Comparison of ENCODE assay signal across 8 mouse cellular contexts in the genomic region with DNA sequence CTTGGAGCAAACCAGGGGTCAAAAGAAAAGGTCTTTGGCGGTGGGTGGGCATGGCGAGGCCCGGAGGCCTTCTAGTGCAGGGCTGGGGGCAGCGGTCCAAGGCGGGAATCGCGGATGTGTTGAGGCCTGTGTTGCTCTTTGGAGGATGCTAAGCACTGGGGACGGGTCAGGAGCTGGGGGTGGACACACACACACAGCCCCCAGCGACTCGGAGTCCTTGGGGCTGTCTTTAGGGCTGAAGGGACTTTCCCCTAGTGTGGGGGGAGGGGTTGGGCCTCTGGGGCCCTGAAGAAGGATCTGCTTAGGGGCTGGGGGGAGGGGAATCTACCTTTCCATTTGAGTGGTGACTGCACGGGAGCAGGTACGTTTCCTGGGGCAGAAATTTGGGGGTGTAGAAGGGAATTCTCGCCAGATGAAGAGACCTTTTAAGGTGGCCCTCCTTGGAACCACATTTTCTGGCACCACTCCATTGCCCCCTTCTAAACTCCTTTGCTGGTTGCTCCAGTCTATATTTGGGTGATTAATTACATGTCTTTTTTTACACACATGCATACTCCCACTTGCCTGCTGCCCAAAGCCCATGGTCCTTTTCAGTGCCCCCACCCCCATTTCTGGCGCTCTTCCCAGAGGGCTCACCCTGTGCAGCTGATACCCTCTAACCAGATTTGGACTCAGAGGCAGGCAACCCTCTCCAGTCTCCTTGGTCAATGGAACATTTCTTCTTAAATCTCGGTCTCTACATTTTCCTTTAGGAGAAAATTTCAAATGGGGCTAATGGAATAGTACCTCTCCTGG. TPM values are rescaled to one million over a fixed set of nuclear protein-coding genes. Genes with fewer than 3 reads are reported as not detected.
A peak's percentile ranks its signal among the peaks of the same experiment; 100 is the strongest.
DNase-seq lines count a peak whose midpoint lies in the region; ATAC-seq and TF ChIP-seq lines count a peak whose summit lies in the region.

No protein-coding gene starts in this region.

- TF ChIP-seq CTCF in cerebellum, adult 2 months (IDR thresholded peaks at IDR 0.05; ENCODE audit: borderline replicate concordance, insufficient read depth, low read depth, low read length): no peak

- H3K27me3 ChIP-seq in cerebellum, adult 2 months (ENCODE audit: control insufficient read depth, insufficient read depth, low read length): no peaks in the 10 kb centered on the region
- no peaks in the 10 kb centered on the region; the same call in 1 of the 2 replicates for H3K27me3 ChIP-seq in heart, embryonic 10.5 days (ENCODE audit: insufficient read depth, poor library complexity, severe bottlenecking)
- H3K27me3 ChIP-seq in midbrain, embryonic 11.5 days (ENCODE audit: control insufficient read depth, insufficient read depth, low read length): peaks cover 2% of the 10 kb centered on the region; the same call in 1 of the 2 replicates

- H3K4me1 ChIP-seq in cerebellum, adult 2 months (ENCODE audit: control insufficient read depth, insufficient read depth, low read length): no peaks in the 10 kb centered on the region; the same call in 1 of the 2 replicates
- no peaks in the 10 kb centered on the region; the same call in 1 of the 2 replicates for H3K4me1 ChIP-seq in heart, embryonic 10.5 days
- no peaks in the 10 kb centered on the region for H3K4me1 ChIP-seq in midbrain, embryonic 11.5 days (ENCODE audit: control insufficient read depth, insufficient read depth, low read length)

- H3K9me3 ChIP-seq in heart, embryonic 10.5 days: no peaks in the 10 kb centered on the region
- H3K9me3 ChIP-seq in midbrain, embryonic 11.5 days (ENCODE audit: control insufficient read depth, low read length): no peaks in the 10 kb centered on the region

- no peaks in the 10 kb centered on the region for H3K36me3 ChIP-seq in heart, embryonic 10.5 days
- H3K36me3 ChIP-seq in midbrain, embryonic 11.5 days (ENCODE audit: control insufficient read depth, insufficient read depth, low read length): no peaks in the 10 kb centered on the region

- H3K4me2 ChIP-seq in midbrain, embryonic 11.5 days: peak overlapping the region; percentile 55

- TF ChIP-seq POLR2A in cerebellum, adult 2 months (IDR thresholded peaks at IDR 0.05; ENCODE audit: borderline replicate concordance, insufficient read depth, low read length): no peak

- peak overlapping the region; percentile 100 for H3K4me3 ChIP-seq in cerebellum, adult 2 months (replicated peaks; ENCODE audit: insufficient read depth, low read depth, low read length)
- H3K4me3 ChIP-seq in heart, embryonic 10.5 days: peak overlapping the region; percentile 69
- H3K4me3 ChIP-seq in midbrain, embryonic 11.5 days (ENCODE audit: low read depth, low read length): peak overlapping the region; percentile 54

- peak overlapping the region; percentile 75 for H3K9ac ChIP-seq in midbrain, embryonic 11.5 days (ENCODE audit: low read length)

- ATAC-seq in midbrain, embryonic 11.5 days (ENCODE audit: low FRiP score): peak; percentile 80

- peak overlapping the region; percentile 75 for H3K27ac ChIP-seq in cerebellum, adult 2 months (ENCODE audit: insufficient read depth, low read length)
- peak overlapping the region; percentile 87 for H3K27ac ChIP-seq in heart, embryonic 10.5 days
- no peak overlapping the region for H3K27ac ChIP-seq in midbrain, embryonic 11.5 days (ENCODE audit: low read depth, low read length)

- peak; percentile 21 for DNase-seq in embryo, embryonic 10 days (ENCODE audit: low spot score)
- DNase-seq in embryo, embryonic 9.5 days (ENCODE audit: extremely low spot score): no peak
- DNase-seq in A20 (ENCODE audit: low read depth, low spot score): peak; percentile 59
- no peak for DNase-seq in cerebellum, adult 2 months
- peak; percentile 72 for DNase-seq in heart, embryonic 10.5 days (ENCODE audit: low spot score)
- DNase-seq in kidney, postnatal 36 days: peak; percentile 2 to 32
- DNase-seq in midbrain, embryonic 11.5 days (ENCODE audit: low spot score, missing footprints): no peak
- no peak for DNase-seq in yolk sac, embryonic 10.5 days (ENCODE audit: low spot score)

- WGBS in cerebellum, adult 2 months: 15% methylated on average over 15 of the region's 15 CpGs
- WGBS in heart, embryonic 10.5 days: 29% methylated on average over 15 of the region's 15 CpGs
- WGBS in midbrain, embryonic 11.5 days: 22% methylated on average over 15 of the region's 15 CpGs

RNA-seq across cellular contexts. Expression of a gene that starts 0.7 kb away (rescaled TPM):
- 20.1 and 20.6 TPM in 2 replicates for polyA plus RNA-seq in cerebellum, adult 2 months (2012; rRNA removed)
- polyA plus RNA-seq in heart, embryonic 10.5 days (2016; fragmentation: Nextera tagmentation; extraction: Ambion mirVana): 12.7 and 13.6 TPM in 2 replicates
- 15.9 and 17.7 TPM in 2 replicates for polyA plus RNA-seq in midbrain, embryonic 11.5 days (2014; fragmentation: Nextera tagmentation; extraction: Ambion mirVana)

RNA-seq across cellular contexts. Expression of a gene that starts 6.5 kb away (rescaled TPM):
- not detected in 2 replicates for polyA plus RNA-seq in cerebellum, adult 2 months (2012; rRNA removed)
- polyA plus RNA-seq in heart, embryonic 10.5 days (2016; fragmentation: Nextera tagmentation; extraction: Ambion mirVana): not detected in 2 replicates
- not detected in 2 replicates for polyA plus RNA-seq in midbrain, embryonic 11.5 days (2014; fragmentation: Nextera tagmentation; extraction: Ambion mirVana)

RNA-seq across cellular contexts. Expression of a gene that starts 50.4 kb away (rescaled TPM):
- polyA plus RNA-seq in cerebellum, adult 2 months (2012; rRNA removed): not detected in 2 replicates
- not detected in 2 replicates for polyA plus RNA-seq in heart, embryonic 10.5 days (2016; fragmentation: Nextera tagmentation; extraction: Ambion mirVana)
- not detected in 2 replicates for polyA plus RNA-seq in midbrain, embryonic 11.5 days (2014; fragmentation: Nextera tagmentation; extraction: Ambion mirVana)

RNA-seq across cellular contexts. Expression of a gene that starts 50.4 kb away (rescaled TPM):
- not detected in 2 replicates for polyA plus RNA-seq in cerebellum, adult 2 months (2012; rRNA removed)
- polyA plus RNA-seq in heart, embryonic 10.5 days (2016; fragmentation: Nextera tagmentation; extraction: Ambion mirVana): not detected in 2 replicates
- not detected in 2 replicates for polyA plus RNA-seq in midbrain, embryonic 11.5 days (2014; fragmentation: Nextera tagmentation; extraction: Ambion mirVana)

RNA-seq across cellular contexts. Expression of a gene that starts 55.4 kb away (rescaled TPM):
- polyA plus RNA-seq in cerebellum, adult 2 months (2012; rRNA removed): 0.40 and 0.41 TPM in 2 replicates
- polyA plus RNA-seq in heart, embryonic 10.5 days (2016; fragmentation: Nextera tagmentation; extraction: Ambion mirVana): not detected in 2 replicates
- polyA plus RNA-seq in midbrain, embryonic 11.5 days (2014; fragmentation: Nextera tagmentation; extraction: Ambion mirVana): not detected in 2 replicates

Comparison
In these comparisons a context has a peak if more than half of its experiments do, and no peak if none do; other contexts are left out.
1. DNase-seq: peak in embryo, embryonic 10 days (single experiment), A20 (single experiment), heart, embryonic 10.5 days (single experiment) and kidney, postnatal 36 days (2 of 2); none in embryo, embryonic 9.5 days (single experiment), cerebellum, adult 2 months (0 of 2), midbrain, embryonic 11.5 days (single experiment) and yolk sac, embryonic 10.5 days (single experiment).
2. Peak in every context shown above with its lines, with median percentiles within 50 percentile points of each other: H3K4me3 ChIP-seq.